Mouse (Mus musculus): Measurements from ENCODE around the gene Olfr282. TPM values are rescaled to one million over a fixed set of nuclear protein-coding genes. Genes with fewer than 3 reads are reported as not detected.

Olfr282 gene
- polyA plus RNA-seq (2012; ENCODE audit: low replicate concordance) = not detected in 2 replicates

GRCm38 (mm10) chr15:98430925-98431324 is at the start of gene Olfr282:
Gene Olfr282 (plus strand): TSS chr15:98431225.

DNA sequence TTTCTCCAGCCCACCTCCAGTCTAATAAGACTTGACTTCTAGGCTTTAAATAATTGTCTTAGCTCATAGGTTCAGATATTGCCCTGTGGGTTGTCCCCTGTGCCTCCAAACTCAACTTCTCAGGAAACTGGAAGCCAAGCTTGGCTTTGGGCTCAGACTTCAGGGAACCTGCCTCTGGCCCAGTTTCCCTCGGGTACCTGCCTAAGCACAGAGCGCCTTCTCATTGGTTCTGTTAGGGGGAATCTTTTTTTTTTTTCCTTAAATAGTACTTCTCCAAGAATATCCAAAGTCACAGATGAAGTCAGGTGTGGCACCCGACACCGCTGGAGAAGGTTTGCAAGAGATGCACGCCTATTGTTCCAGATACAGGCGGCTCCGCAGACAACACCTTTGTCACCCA is 21.3 kb downstream of the Olfr282 start, which contains the start of gene Olfr281:
Gene Olfr281 (plus strand): TSS at position 301 of the 400 bp plus-strand sequence.

GRCm38 (mm10) chr15:98469596-98469995 is 38.6 kb downstream of the Olfr282 start, which contains the start of gene OR5BS1P:
Gene OR5BS1P (plus strand): TSS chr15:98469896.

DNA sequence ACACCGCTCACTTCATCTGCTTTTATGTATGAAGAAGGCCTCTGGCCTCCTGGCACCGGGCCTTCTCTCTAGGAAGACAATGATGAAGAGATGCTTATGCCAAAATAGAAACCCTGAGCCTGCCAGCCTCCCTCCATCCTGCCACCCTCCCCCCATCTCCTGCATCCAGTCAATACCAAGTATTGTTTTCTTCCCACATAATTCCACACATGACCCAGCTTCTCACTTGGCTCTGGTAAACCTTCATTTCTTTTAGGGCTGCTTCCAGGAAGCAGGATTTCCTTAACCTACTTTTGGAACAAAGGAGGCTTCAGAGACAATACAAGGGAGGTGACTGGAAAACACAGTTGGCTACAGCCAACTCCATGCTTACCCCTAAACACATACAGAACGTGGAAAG is 51.7 kb downstream of the Olfr282 start, which contains the start of gene Lalba:
Gene Lalba (minus strand): TSS at position 21 of the 400 bp plus-strand sequence.

Other genes starting within 250 kb of the Olfr282 start
- gene Olfr288, start 235.7 kb upstream of the Olfr282 start, polyA plus RNA-seq (2012; ENCODE audit: low replicate concordance) = not detected in 2 replicates
- 0.08 TPM in 1 of 2 replicates, not detected in the other for gene Gm44579, start 210.2 kb upstream of the Olfr282 start, polyA plus RNA-seq (2012; ENCODE audit: low replicate concordance)
- gene Olfr287, start 210.2 kb upstream of the Olfr282 start, polyA plus RNA-seq (2012; ENCODE audit: low replicate concordance) = not detected in 2 replicates
- gene Olfr286, start 196.8 kb upstream of the Olfr282 start, polyA plus RNA-seq (2012; ENCODE audit: low replicate concordance) = not detected in 2 replicates
- gene H1fnt, start 173.9 kb upstream of the Olfr282 start, polyA plus RNA-seq (2012; ENCODE audit: low replicate concordance) = not detected in 2 replicates
- gene Zfp641, start 135.1 kb upstream of the Olfr282 start, polyA plus RNA-seq (2012; ENCODE audit: low replicate concordance) = 0.03 TPM in 1 of 2 replicates, not detected in the other
- not detected in 2 replicates for gene Olfr285, start 113.9 kb upstream of the Olfr282 start, polyA plus RNA-seq (2012; ENCODE audit: low replicate concordance)
- not detected in 2 replicates for gene Olfr284, start 90.2 kb upstream of the Olfr282 start, polyA plus RNA-seq (2012; ENCODE audit: low replicate concordance)
- gene Olfr283, start 50.3 kb upstream of the Olfr282 start, polyA plus RNA-seq (2012; ENCODE audit: low replicate concordance) = 0.09 TPM in 1 of 2 replicates, not detected in the other
- gene Olfr281, start 21.4 kb downstream of the Olfr282 start, polyA plus RNA-seq (2012; ENCODE audit: low replicate concordance) = not detected in 2 replicates
- gene OR5BS1P, start 38.7 kb downstream of the Olfr282 start, polyA plus RNA-seq (2012; ENCODE audit: low replicate concordance) = 0.08 TPM in 1 of 2 replicates, not detected in the other
- not detected in 2 replicates for gene Lalba, start 51.5 kb downstream of the Olfr282 start, polyA plus RNA-seq (2012; ENCODE audit: low replicate concordance)
- 0.26 TPM in 1 of 2 replicates, not detected in the other for gene Olfr279, start 61.2 kb downstream of the Olfr282 start, polyA plus RNA-seq (2012; ENCODE audit: low replicate concordance)
- 15.3 and 23.6 TPM in 2 replicates for gene Kansl2, start 103.0 kb downstream of the Olfr282 start, polyA plus RNA-seq (2012; ENCODE audit: low replicate concordance)
- 3.5 and 6.5 TPM in 2 replicates for gene Ccnt1, start 139.7 kb downstream of the Olfr282 start, polyA plus RNA-seq (2012; ENCODE audit: low replicate concordance)
- not detected in 2 replicates for gene 4930415O20Rik, start 139.8 kb downstream of the Olfr282 start, polyA plus RNA-seq (2012; ENCODE audit: low replicate concordance)
- gene Adcy6, start 178.9 kb downstream of the Olfr282 start, polyA plus RNA-seq (2012; ENCODE audit: low replicate concordance) = 28.3 and 35.6 TPM in 2 replicates
- 2.2 and 5.7 TPM in 2 replicates for gene Cacnb3, start 199.6 kb downstream of the Olfr282 start, polyA plus RNA-seq (2012; ENCODE audit: low replicate concordance)
- 83.8 and 103 TPM in 2 replicates for gene Ddx23, start 231.7 kb downstream of the Olfr282 start, polyA plus RNA-seq (2012; ENCODE audit: low replicate concordance)
- 0.23 and 0.60 TPM in 2 replicates for gene Rnd1, start 246.2 kb downstream of the Olfr282 start, polyA plus RNA-seq (2012; ENCODE audit: low replicate concordance)

Measured in leukemia stem cell, adult 10-12 weeks (primary cell).